Mouse (Mus musculus) ES-Bruce4 (cell line): ENCODE data around the gene Ror2.

Experiments
- CTCF ChIP-seq: IDR thresholded peaks from one replicate; pipeline ENCODE4 v1.8.1; 2011; ENCODE audit warnings: low read depth, low read length
- EP300 ChIP-seq: IDR thresholded peaks from 2 replicates; pipeline ENCODE4 v1.6.1; 2011; ENCODE audit warnings: low read depth, low read length; ENCODE audit not compliant: insufficient read depth

GRCm38 (mm10) chr13:53235953-53236352 lies 50.0 kb downstream of the Ror2 start:
- TF ChIP-seq CTCF (no peak), EP300 (no peak)
